Mouse (Mus musculus) lung, postnatal 0 days (tissue): Measurements from ENCODE around the gene Kif21a.

Source experiments
- CTCF ChIP-seq: IDR thresholded peaks from 2 replicates; pipeline ENCODE4 v1.5.1; 2016; ENCODE audit warnings: antibody characterized with exemption, mild to moderate bottlenecking
- EP300 ChIP-seq: IDR thresholded peaks from 2 replicates; pipeline ENCODE4 v1.6.1; 2016; ENCODE audit warnings: antibody characterized with exemption, mild to moderate bottlenecking, control low read depth

- TF ChIP-seq EP300 (peak; percentile 88), CTCF (no peak)
Measured at GRCm38 (mm10) chr15:91072440-91072839, 22.7 kb upstream of the Kif21a start.
